Mouse (Mus musculus): Measurements from ENCODE around the gene Gimap5. TPM values are rescaled to one million over a fixed set of nuclear protein-coding genes. Genes with fewer than 3 reads are reported as not detected.

Gimap5 gene
- polyA plus RNA-seq, 1 experiment from 2014 or later, result 1.8 TPM

DNA sequence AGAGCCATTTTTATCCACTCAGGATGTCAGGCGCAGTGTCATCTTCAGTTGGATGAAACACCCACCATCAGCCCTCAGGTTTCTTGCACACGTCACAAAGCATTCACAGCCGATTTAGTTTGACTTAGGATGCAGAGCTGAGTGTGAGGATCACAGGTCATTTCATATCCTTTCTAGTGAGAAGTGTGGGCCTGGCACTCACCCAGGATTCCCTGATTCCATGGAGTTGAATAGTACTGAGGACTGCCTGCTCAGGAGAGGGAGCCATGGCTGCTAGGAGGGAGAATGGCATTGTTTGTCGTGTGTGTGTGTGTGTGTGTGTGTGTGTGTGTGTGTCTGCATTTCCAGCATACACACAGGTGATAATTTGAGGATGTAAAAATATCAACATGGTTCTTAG, 25.7 kb upstream of the Gimap5 start:
- Histone ChIP-seq H3K36me3 (no peaks in the 10 kb centered on the region), H3K4me2 (replicated peaks) (no peak overlapping the region), H3K9ac (no peak overlapping the region), H3K4me3 (no peak overlapping the region), H3K27me3 (no peaks in the 10 kb centered on the region), H3K9me3 (no peaks in the 10 kb centered on the region), H3K4me1 (no peaks in the 10 kb centered on the region), H3K27ac (no peak overlapping the region)
- 80% methylated on average over 4 of the region's 4 CpGs for WGBS
- ATAC-seq (ENCODE audit: insufficient number of reproducible peaks, insufficient read depth, low FRiP score, low TSS enrichment), result no peak

DNA sequence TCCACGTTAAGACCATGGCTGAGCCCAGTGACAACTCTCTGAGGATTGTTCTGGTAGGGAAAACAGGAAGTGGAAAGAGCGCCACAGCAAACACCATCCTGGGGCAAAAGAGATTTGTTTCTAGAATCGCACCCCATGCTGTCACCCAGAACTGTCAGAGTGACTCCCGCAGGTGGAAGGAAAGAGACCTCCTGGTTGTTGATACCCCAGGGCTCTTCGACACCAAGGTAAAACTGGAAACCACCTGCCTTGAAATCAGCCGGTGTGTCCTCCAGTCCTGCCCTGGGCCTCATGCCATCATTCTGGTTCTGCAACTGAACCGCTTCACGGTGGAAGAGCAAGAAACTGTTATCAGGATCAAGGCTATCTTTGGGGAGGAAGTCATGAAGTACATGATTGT, 22.5 kb upstream of the Gimap5 start:
- Histone ChIP-seq H3K27ac (no peak overlapping the region), H3K36me3 (no peaks in the 10 kb centered on the region), H3K4me3 (no peak overlapping the region), H3K4me2 (replicated peaks) (no peak overlapping the region), H3K9me3 (no peaks in the 10 kb centered on the region), H3K9ac (no peak overlapping the region), H3K27me3 (no peaks in the 10 kb centered on the region), H3K4me1 (no peaks in the 10 kb centered on the region; the same call in 1 of the 2 replicates)
- ATAC-seq (ENCODE audit: insufficient number of reproducible peaks, insufficient read depth, low FRiP score, low TSS enrichment), result no peak
- WGBS, result 86% methylated on average over 8 of the region's 8 CpGs

DNA sequence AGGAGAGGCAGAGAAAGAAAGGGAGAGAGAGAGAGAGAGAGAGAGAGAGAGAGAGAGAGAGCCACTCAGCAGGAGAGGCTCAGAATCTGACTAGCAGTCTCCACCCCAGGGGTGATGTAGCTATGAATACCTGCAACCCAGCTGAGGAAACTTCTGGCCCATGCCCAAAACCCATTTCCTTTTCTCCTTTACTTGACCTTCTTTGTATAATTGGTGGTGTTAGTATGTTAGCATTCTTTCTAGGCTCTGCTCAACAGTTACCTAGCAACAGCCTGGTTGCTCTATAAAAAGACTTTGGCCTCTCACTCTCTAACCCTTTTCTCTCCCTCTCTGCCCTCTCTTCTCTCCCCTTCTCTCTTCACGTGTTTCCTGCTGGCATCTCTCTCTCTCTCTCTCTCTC, 20.5 kb upstream of the Gimap5 start:
- WGBS, result 0% methylated on average over 1 of the region's 1 CpGs
- no peak overlapping the region for H3K27ac ChIP-seq
- no peak overlapping the region for H3K4me2 ChIP-seq (replicated peaks)
- no peaks in the 10 kb centered on the region for H3K36me3 ChIP-seq
- no peaks in the 10 kb centered on the region; the same call in 1 of the 2 replicates for H3K4me1 ChIP-seq
- ATAC-seq (ENCODE audit: insufficient number of reproducible peaks, insufficient read depth, low FRiP score, low TSS enrichment), result peak; percentile 15; the same call in 1 of the 2 replicates
- no peaks in the 10 kb centered on the region for H3K27me3 ChIP-seq
- no peaks in the 10 kb centered on the region for H3K9me3 ChIP-seq
- no peak overlapping the region for H3K9ac ChIP-seq
- no peak overlapping the region for H3K4me3 ChIP-seq

DNA sequence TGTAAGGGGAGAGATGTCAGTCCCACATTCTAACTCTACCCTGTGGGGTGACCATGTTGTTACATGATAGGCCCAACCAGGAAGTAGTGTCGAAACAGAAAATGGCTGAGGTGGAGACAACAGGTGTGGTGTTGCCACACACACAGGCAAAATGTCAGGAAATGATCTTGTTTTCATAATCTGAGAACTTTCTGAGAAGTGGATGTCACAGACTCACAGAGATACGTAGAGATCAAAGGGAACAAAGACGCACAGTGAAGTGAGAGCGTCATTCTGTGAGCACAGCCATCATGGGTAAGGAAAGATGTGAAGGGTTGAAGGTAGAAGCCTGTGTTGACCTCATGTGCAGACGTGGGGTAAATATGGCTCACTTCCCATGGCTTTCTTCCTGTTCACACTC, 18.2 kb upstream of the Gimap5 start:
- no peak for ATAC-seq (ENCODE audit: insufficient number of reproducible peaks, insufficient read depth, low FRiP score, low TSS enrichment)
- Histone ChIP-seq H3K4me1 (no peaks in the 10 kb centered on the region; the same call in 1 of the 2 replicates), H3K36me3 (no peaks in the 10 kb centered on the region), H3K27me3 (no peaks in the 10 kb centered on the region), H3K27ac (no peak overlapping the region), H3K9ac (no peak overlapping the region), H3K9me3 (no peaks in the 10 kb centered on the region), H3K4me3 (no peak overlapping the region), H3K4me2 (replicated peaks) (no peak overlapping the region)
- WGBS, result 87% methylated on average over 5 of the region's 5 CpGs

DNA sequence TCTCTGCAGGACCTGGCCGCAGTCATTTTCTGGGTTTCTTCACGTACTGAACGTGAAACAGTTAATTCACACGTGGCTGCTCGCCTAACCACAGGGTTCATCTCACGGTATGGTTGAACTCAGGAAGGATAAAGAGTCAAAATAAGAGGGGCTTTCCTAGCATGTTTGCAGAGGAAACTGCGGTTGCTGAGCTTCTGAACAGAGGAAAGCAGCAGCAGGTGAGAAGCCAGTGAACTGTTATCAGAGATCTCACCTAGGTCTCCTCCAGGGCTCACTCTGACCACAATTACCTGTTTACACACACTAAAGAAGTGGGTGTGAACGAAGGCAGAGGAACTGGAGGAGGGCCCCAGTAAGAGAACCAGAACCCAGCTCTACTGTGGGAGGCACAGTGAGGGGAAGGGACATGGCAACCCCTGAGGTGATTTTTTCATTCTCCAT, 13.1 kb upstream of the Gimap5 start:
- H3K9ac ChIP-seq, result no peak overlapping the region
- 51% methylated on average over 8 of the region's 8 CpGs for WGBS
- no peaks in the 10 kb centered on the region for H3K9me3 ChIP-seq
- no peak overlapping the region for H3K27ac ChIP-seq
- no peaks in the 10 kb centered on the region for H3K27me3 ChIP-seq
- no peak for ATAC-seq (ENCODE audit: insufficient number of reproducible peaks, insufficient read depth, low FRiP score, low TSS enrichment)
- H3K4me3 ChIP-seq, result no peak overlapping the region
- no peaks in the 10 kb centered on the region for H3K36me3 ChIP-seq
- H3K4me1 ChIP-seq, result no peaks in the 10 kb centered on the region
- H3K4me2 ChIP-seq (replicated peaks), result no peak overlapping the region

DNA sequence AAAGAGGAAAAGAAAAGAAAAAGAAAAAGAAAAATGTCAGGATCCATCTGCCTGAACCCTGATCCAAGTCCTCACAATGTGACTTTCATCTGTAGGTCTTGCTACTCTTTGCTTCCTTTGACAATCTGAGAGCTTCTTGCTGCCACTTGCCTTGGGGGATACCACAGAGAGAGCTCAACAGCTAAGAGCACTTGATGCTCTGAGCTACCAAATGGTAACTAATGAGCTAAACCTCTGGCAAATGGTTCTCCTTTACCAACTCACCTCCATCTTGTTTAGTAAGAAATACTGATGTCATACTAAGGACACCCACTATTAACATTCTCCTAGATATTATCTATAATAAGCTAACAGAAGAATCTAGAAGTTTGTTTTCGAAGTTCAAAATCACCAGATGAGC, 12.3 kb upstream of the Gimap5 start:
- Histone ChIP-seq H3K27ac (no peak overlapping the region), H3K4me3 (no peak overlapping the region), H3K27me3 (no peaks in the 10 kb centered on the region), H3K36me3 (no peaks in the 10 kb centered on the region), H3K9me3 (no peaks in the 10 kb centered on the region), H3K9ac (no peak overlapping the region), H3K4me1 (no peaks in the 10 kb centered on the region), H3K4me2 (replicated peaks) (no peak overlapping the region)
- WGBS, result 86% methylated on average over 1 of the region's 1 CpGs
- no peak for ATAC-seq (ENCODE audit: insufficient number of reproducible peaks, insufficient read depth, low FRiP score, low TSS enrichment)

DNA sequence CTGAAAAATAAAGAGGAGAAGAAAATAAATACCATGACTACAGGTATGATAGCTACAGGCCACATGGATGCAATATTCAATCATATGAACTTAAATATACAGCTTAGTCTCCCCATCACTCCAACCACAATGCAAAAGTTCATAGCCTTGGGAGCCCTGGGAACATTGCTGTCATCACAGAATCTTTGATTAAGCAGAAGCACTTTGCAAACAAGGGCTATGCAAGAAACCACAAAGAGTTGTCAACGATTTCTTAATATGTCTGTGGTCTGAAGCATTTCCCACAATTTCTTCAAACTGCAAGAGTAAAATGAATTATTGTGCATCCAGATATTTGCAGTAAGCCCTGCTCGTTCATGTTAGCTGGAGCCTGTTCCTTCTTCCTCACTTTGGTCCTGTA, 8.9 kb upstream of the Gimap5 start:
- no peaks in the 10 kb centered on the region for H3K36me3 ChIP-seq
- H3K4me1 ChIP-seq, result no peaks in the 10 kb centered on the region; the same call in 1 of the 2 replicates
- ATAC-seq (ENCODE audit: insufficient number of reproducible peaks, insufficient read depth, low FRiP score, low TSS enrichment), result no peak
- H3K4me2 ChIP-seq (replicated peaks), result no peak overlapping the region
- H3K9ac ChIP-seq, result no peak overlapping the region
- no peak overlapping the region for H3K4me3 ChIP-seq
- peaks cover 20% of the 10 kb centered on the region for H3K27me3 ChIP-seq
- no peak overlapping the region for H3K27ac ChIP-seq
- no peaks in the 10 kb centered on the region for H3K9me3 ChIP-seq
- WGBS, result 71% methylated on average over 2 of the region's 2 CpGs

DNA sequence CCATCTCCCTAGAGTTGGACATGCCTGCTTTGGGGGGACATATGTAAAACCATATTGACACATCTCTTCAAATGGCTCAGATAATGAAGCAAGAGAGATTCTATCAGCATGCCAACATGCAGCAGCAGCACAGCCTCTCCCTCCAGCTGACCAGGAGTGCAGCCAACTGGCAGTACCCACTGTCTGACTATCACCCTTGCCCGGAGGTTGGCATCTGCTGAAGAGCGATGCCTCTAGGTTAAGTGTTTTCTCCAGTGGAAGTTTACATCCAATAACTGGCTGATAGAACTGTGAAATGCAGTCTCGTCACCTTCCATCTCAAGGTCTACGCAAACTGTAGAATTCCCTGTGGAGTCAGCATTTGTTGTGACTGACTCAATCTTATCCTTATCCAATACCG, 8.3 kb upstream of the Gimap5 start:
- 87% methylated on average over 5 of the region's 5 CpGs for WGBS

DNA sequence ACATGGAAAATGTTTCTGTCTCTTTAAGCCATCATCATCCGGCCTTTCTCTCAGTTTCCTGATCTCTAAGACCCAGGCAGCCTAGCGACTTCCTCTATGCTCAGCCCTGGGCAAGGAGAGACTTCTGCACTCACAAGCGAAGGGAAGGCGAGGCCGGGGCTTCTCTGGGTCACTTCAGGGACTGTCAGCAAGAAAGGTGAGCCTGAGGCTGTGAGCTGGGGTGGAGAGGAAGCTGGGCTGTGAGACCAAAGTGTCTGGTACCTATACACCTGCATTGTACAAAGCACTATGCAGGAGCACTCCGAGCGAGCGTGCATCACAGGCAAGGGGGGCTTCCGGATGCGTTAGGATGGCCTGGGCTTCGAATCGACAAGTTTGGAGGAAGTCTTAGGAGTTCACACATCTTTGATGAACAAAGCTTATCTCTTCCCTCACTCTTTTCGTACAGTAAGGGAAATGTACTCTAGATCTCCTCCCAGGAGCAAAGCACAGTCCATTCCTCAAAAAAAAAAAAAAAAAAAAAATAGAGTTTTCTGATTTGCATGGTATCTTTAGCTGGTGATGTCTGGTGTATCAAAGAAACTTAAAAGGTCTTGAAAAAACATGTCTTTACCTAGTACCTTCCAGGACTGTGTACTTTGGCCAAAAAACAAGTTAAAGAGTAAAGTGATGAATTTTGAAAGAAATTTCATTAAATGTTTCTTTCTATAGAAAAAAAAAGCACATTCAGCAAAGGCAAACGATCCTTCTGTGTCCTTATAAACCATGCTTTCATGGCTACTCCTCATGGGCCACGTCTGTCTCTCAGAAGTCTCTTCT, 6.8 kb upstream of the Gimap5 start, which contains the start of gene Gimap1:
TSS of gene Gimap1 (plus strand) at position 94 of the 819 bp plus-strand sequence.
- Histone ChIP-seq H3K9ac (no peak within 1 kb of the TSS), H3K4me3 (no peak within 1 kb of the TSS), H3K36me3 (no peaks in the 10 kb centered on the region), H3K9me3 (no peaks in the 10 kb centered on the region), H3K4me1 (peaks cover 9% of the 10 kb centered on the region), H3K27ac (no peak within 1 kb of the TSS), H3K4me2 (replicated peaks) (no peak within 1 kb of the TSS), H3K27me3 (peaks cover 41% of the 10 kb centered on the region)
- ATAC-seq (ENCODE audit: insufficient number of reproducible peaks, insufficient read depth, low FRiP score, low TSS enrichment), result no peak
- 78% methylated on average over 15 of the region's 15 CpGs for WGBS

More for the DNA sequence above, 8.3 kb upstream of the Gimap5 start:
- Histone ChIP-seq H3K27ac (no peak overlapping the region), H3K4me2 (replicated peaks) (no peak overlapping the region), H3K27me3 (peaks cover 26% of the 10 kb centered on the region), H3K36me3 (no peaks in the 10 kb centered on the region), H3K9ac (no peak overlapping the region), H3K4me3 (no peak overlapping the region), H3K9me3 (no peaks in the 10 kb centered on the region), H3K4me1 (peaks cover 5% of the 10 kb centered on the region)
- no peak for ATAC-seq (ENCODE audit: insufficient number of reproducible peaks, insufficient read depth, low FRiP score, low TSS enrichment)

DNA sequence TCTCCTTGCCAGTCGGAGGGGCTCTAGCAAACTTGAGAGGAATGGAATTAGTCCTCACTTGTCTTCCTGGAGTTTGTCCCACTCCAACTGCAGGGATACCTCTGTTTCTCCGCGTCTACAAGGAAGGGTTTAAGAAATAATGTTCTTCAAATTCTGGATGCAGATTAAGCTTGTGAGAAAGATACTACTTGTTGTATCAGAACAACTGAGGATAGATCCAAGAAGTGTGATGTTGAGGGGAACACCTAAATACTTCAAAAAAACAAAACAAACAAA, 6.3 kb upstream of the Gimap5 start:
- Histone ChIP-seq H3K4me2 (replicated peaks) (no peak overlapping the region), H3K9ac (no peak overlapping the region), H3K27ac (no peak overlapping the region), H3K27me3 (peaks cover 42% of the 10 kb centered on the region), H3K4me1 (peaks cover 9% of the 10 kb centered on the region), H3K9me3 (no peaks in the 10 kb centered on the region), H3K4me3 (no peak overlapping the region), H3K36me3 (no peaks in the 10 kb centered on the region)
- ATAC-seq (ENCODE audit: insufficient number of reproducible peaks, insufficient read depth, low FRiP score, low TSS enrichment), result no peak
- 94% methylated on average over 3 of the region's 3 CpGs for WGBS

DNA sequence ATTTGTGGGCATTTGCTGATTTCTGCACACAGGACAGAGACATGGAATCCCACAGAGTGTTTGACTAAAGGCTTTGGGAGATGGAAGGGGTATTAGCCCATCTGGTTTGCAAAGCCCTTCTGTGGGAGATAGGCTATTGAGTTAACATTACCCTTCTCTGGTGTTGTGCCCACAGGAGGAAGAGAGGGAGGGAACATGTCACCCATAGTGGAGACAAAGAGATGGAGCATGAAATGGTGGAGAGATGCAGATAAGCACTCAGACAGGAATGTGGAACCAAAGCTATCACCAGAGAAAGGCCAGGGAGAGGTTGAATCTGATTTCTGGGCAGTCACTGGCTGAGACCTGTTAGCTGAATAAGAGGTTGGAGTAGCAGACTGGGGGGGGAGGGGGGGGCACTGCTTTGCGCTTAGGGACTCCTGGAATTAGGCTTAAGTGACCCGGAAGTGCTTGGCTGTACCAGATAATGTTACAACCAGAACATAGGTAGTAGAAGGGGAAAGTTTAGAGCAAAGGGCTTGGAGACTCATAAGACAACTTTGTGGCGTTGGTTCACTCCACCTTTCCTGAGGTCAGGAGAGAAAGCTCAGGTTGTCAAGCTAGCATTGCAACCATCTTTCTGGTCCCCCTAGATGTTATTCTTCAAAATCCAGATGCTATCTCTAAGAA, 5.4 kb upstream of the Gimap5 start:
- no peak for ATAC-seq (ENCODE audit: insufficient number of reproducible peaks, insufficient read depth, low FRiP score, low TSS enrichment)
- Histone ChIP-seq H3K27me3 (peaks cover 42% of the 10 kb centered on the region), H3K4me3 (no peak overlapping the region), H3K4me1 (peaks cover 9% of the 10 kb centered on the region), H3K9ac (no peak overlapping the region), H3K9me3 (no peaks in the 10 kb centered on the region), H3K36me3 (no peaks in the 10 kb centered on the region), H3K27ac (no peak overlapping the region), H3K4me2 (replicated peaks) (no peak overlapping the region)
- WGBS, result 68% methylated on average over 3 of the region's 3 CpGs

DNA sequence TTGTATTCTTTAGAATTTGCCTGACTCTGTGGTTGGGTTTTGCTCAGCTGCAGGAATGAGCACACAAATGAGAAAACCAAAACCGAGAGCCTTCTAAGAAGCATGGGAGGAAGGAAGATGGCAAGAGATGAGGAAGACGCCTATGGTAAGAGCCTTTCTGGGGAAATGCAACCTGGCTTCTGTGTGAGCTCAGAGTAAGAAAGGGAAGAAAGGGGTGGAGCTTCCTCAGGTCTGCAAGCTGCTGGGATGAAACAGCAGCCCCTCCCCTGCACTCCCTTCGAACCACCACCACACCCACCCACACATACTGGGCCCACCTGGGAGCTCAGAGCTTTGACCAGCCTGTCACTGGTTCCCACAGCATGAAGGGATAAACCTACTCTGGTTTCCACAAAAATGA, 4.7 kb upstream of the Gimap5 start:
- Histone ChIP-seq H3K27ac (no peak overlapping the region), H3K4me1 (peaks cover 13% of the 10 kb centered on the region), H3K36me3 (no peaks in the 10 kb centered on the region), H3K9ac (no peak overlapping the region), H3K27me3 (peaks cover 42% of the 10 kb centered on the region), H3K9me3 (no peaks in the 10 kb centered on the region), H3K4me3 (no peak overlapping the region), H3K4me2 (replicated peaks) (no peak overlapping the region)
- no peak for ATAC-seq (ENCODE audit: insufficient number of reproducible peaks, insufficient read depth, low FRiP score, low TSS enrichment)
- 31% methylated on average over 3 of the region's 3 CpGs for WGBS

All from embryonic facial prominence, embryonic 12.5 days (tissue).